Mouse (Mus musculus): ENCODE results near the gene Klhdc4.

DNA sequence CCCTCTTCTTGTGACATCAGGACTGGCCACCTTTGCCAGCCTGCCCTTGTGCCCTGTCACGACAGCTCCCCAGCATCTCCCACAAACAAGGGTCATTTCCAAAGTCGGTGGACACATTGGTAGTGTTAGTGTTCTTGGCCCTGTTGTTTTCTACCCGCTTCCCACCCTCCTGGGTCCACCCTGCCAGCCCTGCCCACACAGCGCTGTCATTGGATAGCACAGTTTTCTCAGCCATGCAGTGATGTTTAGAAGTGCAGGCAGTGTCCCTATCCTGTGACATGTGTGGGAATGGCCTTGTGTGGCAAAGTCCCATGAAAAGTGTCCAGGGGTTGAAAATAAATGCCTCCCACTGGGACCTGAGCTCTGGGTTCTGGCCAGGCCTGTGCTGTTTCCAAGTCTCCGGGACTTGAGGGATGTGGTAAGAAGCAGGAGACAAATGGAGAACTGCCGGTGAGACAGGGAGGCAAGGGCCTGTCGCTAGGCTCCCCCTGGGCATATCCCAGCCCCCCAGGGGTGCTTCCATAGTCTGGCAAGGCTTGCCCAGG lies 63.7 kb downstream of the Klhdc4 start:
- no peak for TF ChIP-seq CTCF (IDR thresholded peaks at IDR 0.05; ENCODE audit: low read depth)
- TF ChIP-seq EP300 (IDR thresholded peaks at IDR 0.05; ENCODE audit: low read depth) = no peak

Data from liver, embryonic 14.5 days (tissue).